Mouse (Mus musculus) spleen, adult 12 weeks (tissue): ENCODE measurements around the gene Smok3c.
"Not testable (repeated sequence)": the region's sequence is repeated elsewhere in the genome, so short reads cannot be mapped to it uniquely, and the experiment has no call there.

ENCODE experiments used
- DNase-seq: peaks from one replicate; pipeline ENCODE4 v3.0.0; 2022; ENCODE audit warnings: low spot score

Gene Smok3c

GRCm38 (mm10) chr5:138104976-138105375, 52.0 kb downstream of the Smok3c start:
- DNase-seq, result no peak

GRCm38 (mm10) chr5:138107130-138107529, 54.1 kb downstream of the Smok3c start:
- no peak for DNase-seq

- not testable (repeated sequence) for DNase-seq
Observed at GRCm38 (mm10) chr5:138109847-138110396, 56.9 kb downstream of the Smok3c start.
